Mouse (Mus musculus) liver, embryonic 13.5 days (tissue): Measurements from ENCODE around the gene Olfr1510. TPM values are rescaled to one million over a fixed set of nuclear protein-coding genes. Genes with fewer than 3 reads are reported as not detected.

Source experiments
- polyA plus RNA-seq: library from polyadenylated mRNA; unstranded; fragments of >200 nt; fragmentation: Nextera tagmentation; extraction: Ambion mirVana; gene quantifications from 2 replicates; pipeline ENCODE4 v1.2.1, GENCODE M21; 2015

Gene Olfr1510
- polyA plus RNA-seq, 1 experiment from 2014 or later = not detected

Other genes starting within 250 kb of the Olfr1510 start
- 45.6 and 51.9 TPM in 2 replicates for gene Supt16, start 217.0 kb downstream of the Olfr1510 start, polyA plus RNA-seq
- 12.1 TPM in 2 replicates for gene Chd8, start 156.6 kb downstream of the Olfr1510 start, polyA plus RNA-seq
- gene Tox4, start 135.2 kb downstream of the Olfr1510 start, polyA plus RNA-seq = 19.8 and 20.5 TPM in 2 replicates
- gene Rab2b, start 134.8 kb downstream of the Olfr1510 start, polyA plus RNA-seq = 2.6 and 3.0 TPM in 2 replicates
- 20.6 and 21.9 TPM in 2 replicates for gene Mettl3, start 109.2 kb downstream of the Olfr1510 start, polyA plus RNA-seq
- 1.2 and 1.5 TPM in 2 replicates for gene Sall2, start 85.6 kb downstream of the Olfr1510 start, polyA plus RNA-seq
- not detected in 2 replicates for gene Olfr1513, start 58.0 kb downstream of the Olfr1510 start, polyA plus RNA-seq
- not detected in 2 replicates for gene Olfr1512, start 35.2 kb downstream of the Olfr1510 start, polyA plus RNA-seq
- not detected in 2 replicates for gene Olfr1511, start 17.0 kb downstream of the Olfr1510 start, polyA plus RNA-seq
- not detected in 2 replicates for gene Olfr1509, start 28.6 kb upstream of the Olfr1510 start, polyA plus RNA-seq
- not detected in 2 replicates for gene Olfr1508, start 53.1 kb upstream of the Olfr1510 start, polyA plus RNA-seq
- gene Olfr1507, start 81.4 kb upstream of the Olfr1510 start, polyA plus RNA-seq = not detected in 2 replicates